Mouse (Mus musculus): ENCODE results near the gene Coro1b.

GRCm38 (mm10) chr19:4145936-4146335 is 2.5 kb upstream of the Coro1b start:
- TF ChIP-seq CTCF (IDR thresholded peaks at IDR 0.05; ENCODE audit: borderline replicate concordance, insufficient read depth, low read depth, low read length) (no peak), POLR2A (IDR thresholded peaks at IDR 0.05; ENCODE audit: borderline replicate concordance, insufficient read depth, low read length) (no peak)

Data from cerebellum, adult 2 months (tissue).